Mouse (Mus musculus): ENCODE results near the gene Prelid3b. TPM values are rescaled to one million over a fixed set of nuclear protein-coding genes. Genes with fewer than 3 reads are reported as not detected.
A peak's percentile ranks its signal among the peaks of the same experiment; 100 is the strongest.

Gene Prelid3b
- polyA plus RNA-seq, 1 experiment from 2014 or later = 129 TPM

- DNase-seq (ENCODE audit: extremely low spot score, low spot score) = no peak
- H3K4me3 ChIP-seq = no peak overlapping the region
- no peaks in the 10 kb centered on the region for H3K9me3 ChIP-seq
- H3K4me1 ChIP-seq = peaks cover 33% of the 10 kb centered on the region
- H3K36me3 ChIP-seq (replicated peaks) = peaks cover 40% of the 10 kb centered on the region
- H3K27me3 ChIP-seq (ENCODE audit: poor library complexity, severe bottlenecking) = no peaks in the 10 kb centered on the region
- WGBS = 92% methylated on average over 7 of the region's 7 CpGs
- H3K27ac ChIP-seq = no peak overlapping the region
Observed at GRCm38 (mm10) chr2:174436916-174437696, 35.8 kb downstream of the Prelid3b start.

DNA sequence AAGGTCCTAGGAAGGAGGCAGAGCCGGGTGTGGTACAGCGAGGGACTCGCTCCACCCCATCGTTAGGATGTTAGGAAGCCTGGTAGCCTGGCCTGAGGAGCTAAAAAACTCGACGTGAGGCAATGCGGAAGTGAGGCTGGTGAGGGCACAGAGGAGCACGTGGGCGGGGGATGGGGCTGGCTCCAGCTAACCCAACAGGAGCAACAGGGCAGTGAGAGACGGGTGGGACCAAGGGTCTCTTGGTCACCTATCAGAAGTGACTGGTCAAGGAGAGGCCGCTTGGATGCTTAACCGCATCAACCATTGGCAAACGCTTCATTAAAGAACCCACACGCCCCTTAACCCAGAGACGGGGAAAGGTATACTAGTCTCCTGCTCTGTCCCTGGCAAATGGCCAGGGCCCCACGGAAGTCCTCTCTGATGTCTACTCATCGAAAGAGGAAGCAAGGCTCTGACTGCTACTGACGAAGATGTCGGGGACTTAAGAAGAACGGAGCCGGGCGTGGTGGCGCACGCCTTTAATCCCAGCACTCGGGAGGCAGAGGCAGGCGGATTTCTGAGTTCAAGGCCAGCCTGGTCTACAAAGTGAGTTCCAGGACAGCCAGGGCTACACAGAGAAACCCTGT, 36.7 kb downstream of the Prelid3b start:
- peaks cover 33% of the 10 kb centered on the region for H3K4me1 ChIP-seq
- no peak overlapping the region for H3K4me3 ChIP-seq
- DNase-seq (ENCODE audit: extremely low spot score, low spot score) = no peak
- H3K36me3 ChIP-seq (replicated peaks) = peaks cover 48% of the 10 kb centered on the region
- no peak overlapping the region for H3K27ac ChIP-seq
- H3K27me3 ChIP-seq (ENCODE audit: poor library complexity, severe bottlenecking) = no peaks in the 10 kb centered on the region
- H3K9me3 ChIP-seq = no peaks in the 10 kb centered on the region
- WGBS = 92% methylated on average over 26 of the region's 26 CpGs

- H3K4me1 ChIP-seq = peaks cover 33% of the 10 kb centered on the region
- H3K36me3 ChIP-seq (replicated peaks) = peaks cover 61% of the 10 kb centered on the region
- WGBS = 98% methylated on average over 9 of the region's 9 CpGs
- no peaks in the 10 kb centered on the region for H3K9me3 ChIP-seq
- no peak for DNase-seq (ENCODE audit: extremely low spot score, low spot score)
- H3K4me3 ChIP-seq = no peak overlapping the region
- no peaks in the 10 kb centered on the region for H3K27me3 ChIP-seq (ENCODE audit: poor library complexity, severe bottlenecking)
- no peak overlapping the region for H3K27ac ChIP-seq
Observed at GRCm38 (mm10) chr2:174434943-174435342, 37.9 kb downstream of the Prelid3b start.

DNA sequence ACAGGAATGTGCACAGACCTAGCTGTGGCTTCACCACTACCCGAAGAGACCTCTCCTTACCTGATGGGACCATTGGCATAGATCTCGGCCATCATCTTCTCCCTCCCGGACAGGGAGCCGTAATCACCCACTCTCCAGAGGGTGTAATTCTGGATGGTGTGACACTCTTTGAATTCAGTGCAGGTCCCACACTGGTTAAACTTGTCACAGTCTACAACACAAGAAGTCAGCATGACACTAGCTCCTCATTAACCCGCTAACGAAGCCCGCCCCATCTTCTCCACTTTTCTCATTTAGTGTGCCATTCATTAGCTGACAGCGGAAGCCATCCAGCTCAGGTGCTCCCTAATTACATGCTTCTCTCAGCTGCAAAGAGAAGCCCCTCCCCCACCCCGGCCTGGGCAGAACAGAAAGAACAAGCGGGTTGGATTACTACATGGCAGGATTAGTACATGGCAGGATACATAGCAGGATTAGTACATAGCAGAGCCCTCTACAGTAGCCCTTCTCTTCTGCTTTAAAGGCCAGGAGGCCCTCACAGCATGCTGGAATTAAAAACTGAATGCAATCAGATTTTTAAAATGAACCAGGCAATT, 43.8 kb downstream of the Prelid3b start:
- 75% methylated on average over 10 of the region's 10 CpGs for WGBS
- no peak overlapping the region for H3K27ac ChIP-seq
- no peak for DNase-seq (ENCODE audit: extremely low spot score, low spot score)

GRCm38 (mm10) chr2:174428076-174428835, 44.6 kb downstream of the Prelid3b start:
- DNase-seq (ENCODE audit: extremely low spot score, low spot score) = no peak
- Histone ChIP-seq H3K27ac (no peak overlapping the region), H3K4me1 (peaks cover 27% of the 10 kb centered on the region), H3K36me3 (replicated peaks) (peaks cover 95% of the 10 kb centered on the region), H3K4me3 (no peak overlapping the region), H3K9me3 (no peaks in the 10 kb centered on the region), H3K27me3 (ENCODE audit: poor library complexity, severe bottlenecking) (no peaks in the 10 kb centered on the region)
- 83% methylated on average over 18 of the region's 18 CpGs for WGBS

More for the DNA sequence above, 43.8 kb downstream of the Prelid3b start:
- Histone ChIP-seq H3K36me3 (replicated peaks) (peaks cover 95% of the 10 kb centered on the region), H3K9me3 (no peaks in the 10 kb centered on the region), H3K4me1 (peaks cover 27% of the 10 kb centered on the region), H3K27me3 (ENCODE audit: poor library complexity, severe bottlenecking) (no peaks in the 10 kb centered on the region), H3K4me3 (no peak overlapping the region)

- no peak overlapping the region for H3K4me3 ChIP-seq
- peaks cover 98% of the 10 kb centered on the region for H3K36me3 ChIP-seq (replicated peaks)
- peaks cover 22% of the 10 kb centered on the region for H3K4me1 ChIP-seq
- DNase-seq (ENCODE audit: extremely low spot score, low spot score) = no peak
- no peaks in the 10 kb centered on the region for H3K27me3 ChIP-seq (ENCODE audit: poor library complexity, severe bottlenecking)
- WGBS = 93% methylated on average over 12 of the region's 12 CpGs
- H3K9me3 ChIP-seq = no peaks in the 10 kb centered on the region
- H3K27ac ChIP-seq = no peak overlapping the region
Observed at GRCm38 (mm10) chr2:174426856-174427255, 46.0 kb downstream of the Prelid3b start.

GRCm38 (mm10) chr2:174424301-174425085, 48.4 kb downstream of the Prelid3b start:
- WGBS = 92% methylated on average over 11 of the region's 11 CpGs
- Histone ChIP-seq H3K36me3 (replicated peaks) (peaks cover 100% of the 10 kb centered on the region), H3K9me3 (no peaks in the 10 kb centered on the region), H3K27me3 (ENCODE audit: poor library complexity, severe bottlenecking) (no peaks in the 10 kb centered on the region), H3K4me1 (peaks cover 20% of the 10 kb centered on the region), H3K4me3 (no peak overlapping the region), H3K27ac (no peak overlapping the region)
- no peak for DNase-seq (ENCODE audit: extremely low spot score, low spot score)

DNA sequence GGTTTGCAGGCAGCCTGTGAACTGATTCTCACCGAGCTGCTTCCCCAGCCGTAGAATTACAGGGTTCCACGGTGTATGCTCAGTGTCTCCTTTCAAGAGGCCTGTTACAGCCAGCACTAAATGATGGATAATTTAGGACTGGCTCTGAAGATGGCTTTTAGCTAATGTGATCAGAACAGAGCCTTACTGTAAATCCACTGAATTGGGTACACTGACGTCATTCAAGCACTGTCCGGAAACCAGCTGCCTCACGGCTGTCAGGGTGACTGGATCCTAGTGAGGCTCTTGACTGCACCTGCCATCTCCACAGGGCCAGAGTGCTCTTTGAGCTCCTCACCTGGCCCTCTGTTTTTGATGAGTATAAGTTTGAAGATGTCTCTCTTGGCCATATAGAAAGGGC, 51.8 kb downstream of the Prelid3b start:
- no peak overlapping the region for H3K27ac ChIP-seq
- H3K9me3 ChIP-seq = no peaks in the 10 kb centered on the region
- no peaks in the 10 kb centered on the region for H3K27me3 ChIP-seq (ENCODE audit: poor library complexity, severe bottlenecking)
- no peak for DNase-seq (ENCODE audit: extremely low spot score, low spot score)
- H3K4me1 ChIP-seq = peaks cover 19% of the 10 kb centered on the region
- H3K36me3 ChIP-seq (replicated peaks) = peaks cover 85% of the 10 kb centered on the region
- 94% methylated on average over 6 of the region's 6 CpGs for WGBS
- no peak overlapping the region for H3K4me3 ChIP-seq

DNA sequence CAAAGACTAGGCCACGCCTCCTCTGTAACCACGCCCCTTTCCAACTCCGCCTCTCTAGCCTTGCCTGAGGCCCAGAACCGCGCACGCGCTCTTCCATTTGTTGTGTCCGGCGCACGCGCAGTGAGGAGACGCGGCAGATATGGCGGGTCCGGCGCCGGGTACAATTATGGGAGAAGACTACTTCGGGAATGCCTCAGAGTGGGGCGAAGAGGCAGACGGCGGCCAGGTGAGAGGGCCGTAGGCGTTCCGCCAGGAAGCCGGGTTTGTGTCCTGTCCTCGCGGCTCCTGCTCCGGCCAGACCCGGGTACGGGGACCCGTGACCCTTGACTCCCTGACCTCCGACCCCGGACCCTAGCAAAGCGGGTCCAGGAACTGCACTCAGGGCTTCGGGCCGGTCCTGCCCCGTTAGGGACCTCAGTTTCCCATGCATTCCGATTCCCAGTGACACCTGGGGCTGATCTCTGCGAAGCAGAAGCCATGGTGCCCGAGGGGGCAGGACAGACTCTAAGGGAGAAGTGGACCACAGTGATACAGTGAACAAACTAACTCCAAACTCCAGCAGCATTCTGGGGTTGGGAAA, 57.1 kb downstream of the Prelid3b start, which contains the start of gene Nelfcd:
Nelfcd (plus strand) TSS at position 74 of the 580 bp plus-strand sequence.
- H3K27ac ChIP-seq = peak within 1 kb of the TSS; percentile 94
- under 1% methylated on average over 40 of the region's 40 CpGs for WGBS

More for the DNA sequence above, 57.1 kb downstream of the Prelid3b start, which contains the start of gene Nelfcd:
- Histone ChIP-seq H3K9me3 (no peaks in the 10 kb centered on the region), H3K27me3 (ENCODE audit: poor library complexity, severe bottlenecking) (no peaks in the 10 kb centered on the region), H3K4me3 (peak within 1 kb of the TSS; percentile 75), H3K36me3 (replicated peaks) (peaks cover 32% of the 10 kb centered on the region), H3K4me1 (peaks cover 19% of the 10 kb centered on the region)
- peak; percentile 95 for DNase-seq (ENCODE audit: extremely low spot score, low spot score)

All from forebrain, embryonic 10.5 days (tissue).